Mouse (Mus musculus) heart, postnatal 0 days (tissue): Measurements from ENCODE around the gene Cpa1.

Source experiments
- CTCF ChIP-seq: IDR thresholded peaks from 2 replicates; pipeline ENCODE4 v1.5.1; 2016; ENCODE audit warnings: antibody characterized with exemption, control low read depth, low read depth
- EP300 ChIP-seq: IDR thresholded peaks from 2 replicates; pipeline ENCODE4 v1.6.1; 2016; ENCODE audit warnings: antibody characterized with exemption, low read depth

DNA sequence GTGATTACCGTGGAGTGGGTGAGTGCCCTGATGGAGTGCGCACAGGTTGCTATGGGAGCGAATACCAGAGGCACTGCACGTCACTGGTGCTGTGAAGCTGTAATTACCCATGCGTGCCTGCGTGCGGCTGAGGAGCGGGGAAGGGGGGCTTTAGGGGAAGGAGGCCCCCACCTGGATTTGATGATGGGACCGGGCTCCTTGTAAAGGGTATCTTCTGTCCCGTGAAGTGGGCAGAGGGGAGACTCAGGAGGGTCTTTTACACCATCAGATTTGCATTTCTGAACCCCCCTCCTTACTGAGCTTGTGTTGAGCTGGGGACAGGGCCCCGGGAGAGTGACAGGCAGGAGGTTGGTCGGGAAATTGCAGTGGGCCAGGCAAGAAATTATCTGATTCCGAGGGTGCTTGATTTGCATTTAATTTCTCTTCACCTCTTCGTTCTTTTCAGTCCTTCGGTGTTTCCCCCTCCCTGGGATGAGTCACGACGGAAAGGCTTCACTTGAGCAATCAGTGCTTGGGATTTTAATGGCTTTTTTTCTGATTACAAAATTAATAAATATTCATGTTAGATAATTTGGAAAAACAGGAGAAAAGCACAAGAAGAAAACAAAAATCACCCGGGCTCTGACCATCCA is 20.9 kb upstream of the Cpa1 start:
- TF ChIP-seq CTCF (no peak; the same call in 1 of the 2 replicates), EP300 (no peak)
